Mouse (Mus musculus) lung, adult 2 months (tissue): Measurements from ENCODE around the gene Gstm5. TPM values are rescaled to one million over a fixed set of nuclear protein-coding genes. Genes with fewer than 3 reads are reported as not detected.

ENCODE experiments used
- DNase-seq: peaks from one replicate; pipeline ENCODE4 v3.0.0; 2022
- H3K4me1 ChIP-seq: fragments of 200-500 bp; 2 replicates; pipeline ENCODE4 v1.6.1; 2011; ENCODE audit warnings: low read length; ENCODE audit not compliant: control insufficient read depth, insufficient read depth
- H3K4me3 ChIP-seq: fragments of 200-500 bp; replicated peaks from 2 replicates; pipeline ENCODE3; 2011; ENCODE audit warnings: low read depth, mild to moderate bottlenecking, control low read depth, low read length; ENCODE audit errors: extremely low read depth
- CTCF ChIP-seq: fragments of 200-500 bp; IDR thresholded peaks from 2 replicates; pipeline ENCODE4 v1.5.1; 2011; ENCODE audit warnings: mild to moderate bottlenecking, low read length, control low read depth; ENCODE audit not compliant: insufficient read depth
- POLR2A ChIP-seq: fragments of 200-500 bp; IDR thresholded peaks from 2 replicates; pipeline ENCODE4 v1.6.1; 2011; ENCODE audit warnings: low read depth, mild to moderate bottlenecking, control low read depth, low read length, borderline replicate concordance; ENCODE audit errors: extremely low read depth
- WGBS: fragments of 180-500 bp; shearing (Covaris S2); methylation state at CpG from one replicate; pipeline ENCODE4 v1.1.7; 2018; 5-methylcytosine and 5-hydroxymethylcytosine counted together
- polyA plus RNA-seq: library from polyadenylated mRNA; depleted of rRNA; stranded (reverse); fragments of >200 nt; gene quantifications from 2 replicates; pipeline ENCODE4 v1.2.3, GENCODE M21; 2012; rRNA removed

Gene Gstm5
- polyA plus RNA-seq, result 8.4 and 15.3 TPM in 2 replicates

- Histone ChIP-seq H3K4me3 (peak within 1 kb of the TSS; percentile 70), H3K4me1 (peaks cover 3% of the 10 kb centered on the region; the same call in 1 of the 2 replicates)
- peak; percentile 62 for DNase-seq
- TF ChIP-seq CTCF (no peak), POLR2A (peak; percentile 56; the same call in 1 of the 2 replicates)
- 8% methylated on average over 40 of the region's 40 CpGs for WGBS
Measured at GRCm38 (mm10) chr3:107895720-107896569, at the start of gene Gstm5. Gstm5 (plus strand) TSS chr3:107895821.

DNA sequence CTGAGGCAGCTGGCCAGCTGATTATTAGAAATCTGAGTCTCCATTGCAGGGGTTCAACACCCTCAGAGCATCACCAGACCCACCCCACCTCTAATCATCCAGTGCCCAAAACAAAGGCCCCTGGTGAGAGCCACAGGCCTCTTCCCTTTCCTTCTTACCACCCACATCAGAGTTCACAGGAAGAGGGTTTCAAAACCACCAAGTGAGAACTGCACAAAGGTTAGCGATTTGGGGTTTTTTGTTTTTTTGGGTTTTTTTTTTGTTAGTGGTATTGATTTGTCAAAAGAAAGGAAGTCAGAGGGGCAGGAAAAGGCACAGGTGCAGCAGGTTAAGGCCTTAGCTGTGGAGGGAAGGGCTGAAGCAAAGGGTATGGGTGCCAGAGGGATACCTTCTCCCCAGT, 49.4 kb upstream of the Gstm5 start:
- no peak for DNase-seq
- 90% methylated on average over 1 of the region's 1 CpGs for WGBS
- TF ChIP-seq CTCF, result no peak
- no peak for TF ChIP-seq POLR2A
- H3K4me3 ChIP-seq, result no peak overlapping the region
- peaks cover 8% of the 10 kb centered on the region for H3K4me1 ChIP-seq

GRCm38 (mm10) chr3:107846835-107847234, 48.8 kb upstream of the Gstm5 start:
- TF ChIP-seq POLR2A, result no peak
- no peak for TF ChIP-seq CTCF
- Histone ChIP-seq H3K4me3 (no peak overlapping the region), H3K4me1 (peaks cover 8% of the 10 kb centered on the region)
- DNase-seq, result no peak
- WGBS, result 38% methylated on average over 3 of the region's 3 CpGs

- DNase-seq, result no peak
- no peak for TF ChIP-seq CTCF
- no peak for TF ChIP-seq POLR2A
- 79% methylated on average over 4 of the region's 4 CpGs for WGBS
- Histone ChIP-seq H3K4me3 (no peak overlapping the region), H3K4me1 (peaks cover 8% of the 10 kb centered on the region)
Measured at GRCm38 (mm10) chr3:107848126-107848525, 47.5 kb upstream of the Gstm5 start.

DNA sequence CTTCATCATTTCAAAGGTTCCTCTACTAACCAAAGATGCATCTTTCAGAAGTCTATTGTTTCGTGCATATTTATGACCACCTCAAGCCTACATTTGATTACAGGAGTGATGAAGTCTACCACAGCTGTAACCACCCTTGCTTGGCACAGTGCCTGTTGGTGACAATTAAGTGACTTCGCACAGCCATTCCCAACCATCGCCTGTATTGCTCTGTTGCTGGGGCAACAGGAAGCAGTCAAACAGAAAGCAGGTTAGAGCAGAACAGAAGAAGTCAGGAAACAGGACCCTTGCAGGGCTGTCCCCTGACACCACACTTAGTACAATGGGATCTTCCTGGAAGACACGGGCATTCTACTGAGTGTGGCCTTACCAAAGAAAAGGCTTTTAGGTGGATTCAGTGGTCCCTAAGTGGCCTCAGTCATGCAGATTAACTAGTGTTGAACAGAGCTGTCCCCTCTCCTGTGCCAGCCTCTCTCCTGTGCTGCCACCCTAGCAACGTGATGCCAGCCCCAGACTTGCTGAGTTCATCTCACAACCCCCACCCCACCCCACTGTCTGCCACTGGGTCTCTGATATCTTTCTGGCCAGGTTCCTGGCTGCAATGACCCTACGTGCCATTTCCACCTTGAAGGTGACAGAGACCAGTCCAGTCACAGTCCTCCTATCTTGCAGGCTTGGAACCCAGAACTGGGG, 46.5 kb upstream of the Gstm5 start:
- H3K4me3 ChIP-seq, result no peak overlapping the region
- 61% methylated on average over 6 of the region's 6 CpGs for WGBS
- no peak for TF ChIP-seq POLR2A
- no peak for TF ChIP-seq CTCF
- peaks cover 5% of the 10 kb centered on the region for H3K4me1 ChIP-seq
- no peak for DNase-seq

- WGBS, result 79% methylated on average over 2 of the region's 2 CpGs
- no peak overlapping the region for H3K4me3 ChIP-seq
- peaks cover 2% of the 10 kb centered on the region for H3K4me1 ChIP-seq
- TF ChIP-seq CTCF (no peak), POLR2A (no peak)
- no peak for DNase-seq
Measured at GRCm38 (mm10) chr3:107849693-107850031, 46.0 kb upstream of the Gstm5 start.

DNA sequence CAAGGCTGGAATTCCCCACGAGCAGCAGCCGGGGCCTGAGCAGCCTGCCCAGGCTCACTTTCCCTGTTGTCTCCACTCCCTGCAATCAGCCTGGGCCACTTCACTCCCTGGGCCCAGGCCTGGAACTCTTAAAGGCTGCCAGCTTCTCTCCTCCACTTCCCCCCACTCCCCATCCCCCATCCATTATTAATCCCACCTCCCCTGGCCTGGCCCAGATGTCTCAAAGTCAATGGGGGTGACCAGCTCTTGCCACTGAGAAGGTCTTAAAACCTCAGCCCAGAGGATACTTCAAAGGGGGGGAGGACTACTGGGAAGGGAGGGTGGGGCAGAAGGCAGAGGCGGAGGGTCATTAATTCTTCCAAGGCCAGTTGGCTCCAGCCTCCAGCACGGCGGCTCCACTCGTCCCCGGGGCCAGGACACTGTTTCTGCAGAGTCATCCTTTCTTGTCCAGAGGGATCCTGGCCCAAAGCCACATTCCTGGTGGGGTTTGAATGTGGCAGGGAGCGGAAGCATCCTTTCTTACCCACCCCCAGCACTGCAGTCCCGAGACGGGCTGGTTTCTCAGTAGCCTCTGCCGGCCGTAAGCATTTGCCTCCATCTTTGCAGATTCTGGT, 45.1 kb upstream of the Gstm5 start:
- TF ChIP-seq POLR2A (no peak), CTCF (no peak)
- DNase-seq, result no peak
- WGBS, result 34% methylated on average over 12 of the region's 12 CpGs
- Histone ChIP-seq H3K4me1 (peaks cover 2% of the 10 kb centered on the region; the same call in 1 of the 2 replicates), H3K4me3 (no peak overlapping the region)

DNA sequence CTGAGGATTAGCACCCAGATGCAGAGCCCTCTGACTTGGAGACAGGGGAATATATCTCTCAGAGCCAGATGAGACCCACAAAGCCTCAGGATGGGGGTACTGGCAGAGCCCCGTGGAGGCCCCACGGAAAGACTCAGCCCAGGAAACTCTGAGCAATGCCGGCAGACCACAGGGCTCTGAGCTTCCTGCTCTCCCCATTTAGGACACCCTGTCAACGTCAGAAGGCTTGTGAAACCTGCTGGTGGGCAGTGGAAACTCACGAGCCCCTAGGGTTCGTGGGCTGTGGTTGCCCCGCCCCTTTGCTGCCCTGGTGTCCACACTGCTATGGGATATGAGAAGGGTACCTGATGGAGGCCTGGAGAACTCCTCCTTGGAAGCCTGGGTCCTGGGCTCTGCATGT, 42.8 kb upstream of the Gstm5 start:
- H3K4me1 ChIP-seq, result peaks cover 2% of the 10 kb centered on the region; the same call in 1 of the 2 replicates
- TF ChIP-seq CTCF (no peak), POLR2A (no peak)
- WGBS, result 59% methylated on average over 7 of the region's 7 CpGs
- no peak overlapping the region for H3K4me3 ChIP-seq
- DNase-seq, result no peak
